Comparison of ENCODE assay signal across 8 mouse cellular contexts in genomic region chr1:171280250-171280915, GRCm38 (mm10). TPM values are rescaled to one million over a fixed set of nuclear protein-coding genes. Genes with fewer than 3 reads are reported as not detected.
A peak's percentile ranks its signal among the peaks of the same experiment; 100 is the strongest.
DNase-seq lines count a peak whose midpoint lies in the region; ATAC-seq and TF ChIP-seq lines count a peak whose summit lies in the region.

No protein-coding gene starts in this region.

- no peak for TF ChIP-seq POLR2A in cortical plate, adult 2 months (IDR thresholded peaks at IDR 0.05; ENCODE audit: extremely low read depth, insufficient read depth, low read length)

- TF ChIP-seq CTCF in cortical plate, adult 2 months (IDR thresholded peaks at IDR 0.05; ENCODE audit: extremely low read depth, insufficient read depth, low read length): no peak

- H3K27me3 ChIP-seq in hindbrain, embryonic 10.5 days (ENCODE audit: insufficient read depth, poor library complexity, severe bottlenecking): no peaks in the 10 kb centered on the region
- no peaks in the 10 kb centered on the region for H3K27me3 ChIP-seq in limb, embryonic 13.5 days
- no peaks in the 10 kb centered on the region for H3K27me3 ChIP-seq in neural tube, embryonic 14.5 days (ENCODE audit: control insufficient read depth, insufficient read depth, low read length)

- 2% methylated on average over 25 of the region's 25 CpGs for WGBS in hindbrain, embryonic 10.5 days
- under 1% methylated on average over 25 of the region's 25 CpGs for WGBS in limb, embryonic 13.5 days
- 2% methylated on average over 25 of the region's 25 CpGs for WGBS in neural tube, embryonic 14.5 days

- H3K27ac ChIP-seq in cortical plate, adult 2 months (ENCODE audit: insufficient read depth, low read length): no peak overlapping the region
- H3K27ac ChIP-seq in hindbrain, embryonic 10.5 days: peak overlapping the region; percentile 84
- H3K27ac ChIP-seq in limb, embryonic 13.5 days: 0 out of 2 replicates have a peak overlapping the region, but pooled peaks have one; percentile 7
- no peak overlapping the region for H3K27ac ChIP-seq in neural tube, embryonic 14.5 days (ENCODE audit: low read depth, low read length)

- peak; percentile 3 to 19 for DNase-seq in layer of hippocampus, adult 8-10 months (ENCODE audit: low spot score in 2 of 2)
- no peak for DNase-seq in layer of hippocampus, adult 18-20 months (ENCODE audit: low spot score in 2 of 2)
- peak; percentile 5 for DNase-seq in hindbrain, embryonic 10.5 days (ENCODE audit: low spot score)
- DNase-seq in Muller cell, postnatal 12 days (ENCODE audit: inconsistent ontology term): no peak
- no peak for DNase-seq in B cell, adult 2 months

- peak overlapping the region; percentile 95 for H3K4me2 ChIP-seq in limb, embryonic 13.5 days (replicated peaks)
- H3K4me2 ChIP-seq in neural tube, embryonic 14.5 days (ENCODE audit: low read depth, low read length): peak overlapping the region; percentile 66

- H3K9ac ChIP-seq in limb, embryonic 13.5 days: peak overlapping the region; percentile 86
- H3K9ac ChIP-seq in neural tube, embryonic 14.5 days (replicated peaks; ENCODE audit: low read depth, low read length): peak overlapping the region; percentile 47

- H3K36me3 ChIP-seq in hindbrain, embryonic 10.5 days: peaks cover 73% of the 10 kb centered on the region
- H3K36me3 ChIP-seq in limb, embryonic 13.5 days: peaks cover 74% of the 10 kb centered on the region
- H3K36me3 ChIP-seq in neural tube, embryonic 14.5 days (ENCODE audit: control insufficient read depth, insufficient read depth, low read length): peaks cover 33% of the 10 kb centered on the region

- no peaks in the 10 kb centered on the region for H3K4me1 ChIP-seq in cortical plate, adult 2 months (ENCODE audit: control insufficient read depth, insufficient read depth, low read length)
- H3K4me1 ChIP-seq in hindbrain, embryonic 10.5 days (replicated peaks): peaks cover 28% of the 10 kb centered on the region
- H3K4me1 ChIP-seq in limb, embryonic 13.5 days: peaks cover 23% of the 10 kb centered on the region
- H3K4me1 ChIP-seq in neural tube, embryonic 14.5 days (ENCODE audit: control insufficient read depth, insufficient read depth, low read length): peaks cover 7% of the 10 kb centered on the region

- H3K9me3 ChIP-seq in hindbrain, embryonic 10.5 days: no peaks in the 10 kb centered on the region
- no peaks in the 10 kb centered on the region for H3K9me3 ChIP-seq in limb, embryonic 13.5 days
- H3K9me3 ChIP-seq in neural tube, embryonic 14.5 days (ENCODE audit: control insufficient read depth, low read length): no peaks in the 10 kb centered on the region

- no peak for ATAC-seq in limb, embryonic 13.5 days (ENCODE audit: low FRiP score, low read depth)
- ATAC-seq in neural tube, embryonic 14.5 days (ENCODE audit: low read depth): no peak; the same call in 1 of the 2 replicates

- H3K4me3 ChIP-seq in cortical plate, adult 2 months (ENCODE audit: insufficient read depth, low read length): peak overlapping the region; percentile 50
- peak overlapping the region; percentile 78 for H3K4me3 ChIP-seq in hindbrain, embryonic 10.5 days
- peak overlapping the region; percentile 73 for H3K4me3 ChIP-seq in limb, embryonic 13.5 days
- peak overlapping the region; percentile 48 for H3K4me3 ChIP-seq in neural tube, embryonic 14.5 days (ENCODE audit: low read depth, low read length)

RNA-seq across cellular contexts. Expression of gene Ppox, which starts 0.6 kb away (rescaled TPM):
- total RNA-seq in layer of hippocampus, adult 8-10 months (2022): 10 to 100 TPM; 28.5 to 37.1 (median 33.3) TPM
- 10 to 100 TPM; 23.2 to 25.3 TPM for total RNA-seq in layer of hippocampus, adult 18-20 months (2021)
- 72.1 and 76.9 TPM in 2 replicates for polyA plus RNA-seq in cortical plate, adult 2 months (2012; rRNA removed)
- polyA plus RNA-seq in hindbrain, embryonic 10.5 days (2016; fragmentation: Nextera tagmentation; extraction: Ambion mirVana): 54.1 and 56.2 TPM in 2 replicates
- 69.7 and 77.4 TPM in 2 replicates for polyA plus RNA-seq in limb, embryonic 13.5 days (2015; fragmentation: Nextera tagmentation; extraction: Ambion mirVana)
- polyA plus RNA-seq in neural tube, embryonic 14.5 days (2014; fragmentation: Nextera tagmentation; extraction: Ambion mirVana): 49.2 and 51.2 TPM in 2 replicates

RNA-seq across cellular contexts. Expression of gene Usp21, which starts 7.4 kb away (rescaled TPM):
- total RNA-seq in layer of hippocampus, adult 8-10 months (2022): 10 to 100 TPM; 53.7 to 63.6 (median 58.8) TPM
- total RNA-seq in layer of hippocampus, adult 18-20 months (2021): 10 to 100 TPM; 60.9 to 61.3 TPM
- polyA plus RNA-seq in cortical plate, adult 2 months (2012; rRNA removed): 70.2 TPM in 2 replicates
- 95.6 and 111 TPM in 2 replicates for polyA plus RNA-seq in hindbrain, embryonic 10.5 days (2016; fragmentation: Nextera tagmentation; extraction: Ambion mirVana)
- 126 TPM in 2 replicates for polyA plus RNA-seq in limb, embryonic 13.5 days (2015; fragmentation: Nextera tagmentation; extraction: Ambion mirVana)
- polyA plus RNA-seq in neural tube, embryonic 14.5 days (2014; fragmentation: Nextera tagmentation; extraction: Ambion mirVana): 76.8 and 87.9 TPM in 2 replicates

RNA-seq across cellular contexts. Expression of gene B4galt3, which starts 10.3 kb away (rescaled TPM):
- total RNA-seq in layer of hippocampus, adult 8-10 months (2022): 10 to 100 TPM; 63.5 to 76.8 (median 70.2) TPM
- total RNA-seq in layer of hippocampus, adult 18-20 months (2021): 10 to 100 TPM; 71.0 to 71.4 TPM
- 73.7 and 74.1 TPM in 2 replicates for polyA plus RNA-seq in cortical plate, adult 2 months (2012; rRNA removed)
- 70.3 and 80.9 TPM in 2 replicates for polyA plus RNA-seq in hindbrain, embryonic 10.5 days (2016; fragmentation: Nextera tagmentation; extraction: Ambion mirVana)
- polyA plus RNA-seq in limb, embryonic 13.5 days (2015; fragmentation: Nextera tagmentation; extraction: Ambion mirVana): 86.2 and 94.0 TPM in 2 replicates
- 96.5 and 98.1 TPM in 2 replicates for polyA plus RNA-seq in neural tube, embryonic 14.5 days (2014; fragmentation: Nextera tagmentation; extraction: Ambion mirVana)

RNA-seq across cellular contexts. Expression of gene Ufc1, which starts 14.4 kb away (rescaled TPM):
- 100 to 1,000 TPM; 101 to 113 (median 108) TPM for total RNA-seq in layer of hippocampus, adult 8-10 months (2022)
- 100 to 1,000 TPM in 1 of 2 experiments, 10 to 100 TPM in 1; 99.7 to 108 TPM for total RNA-seq in layer of hippocampus, adult 18-20 months (2021)
- polyA plus RNA-seq in cortical plate, adult 2 months (2012; rRNA removed): 93.9 and 98.8 TPM in 2 replicates
- 105 and 111 TPM in 2 replicates for polyA plus RNA-seq in hindbrain, embryonic 10.5 days (2016; fragmentation: Nextera tagmentation; extraction: Ambion mirVana)
- polyA plus RNA-seq in limb, embryonic 13.5 days (2015; fragmentation: Nextera tagmentation; extraction: Ambion mirVana): 110 and 116 TPM in 2 replicates
- polyA plus RNA-seq in neural tube, embryonic 14.5 days (2014; fragmentation: Nextera tagmentation; extraction: Ambion mirVana): 116 and 124 TPM in 2 replicates

RNA-seq across cellular contexts. Expression of gene Ndufs2, which starts 29.2 kb away (rescaled TPM):
- total RNA-seq in layer of hippocampus, adult 8-10 months (2022): 100 to 1,000 TPM; 263 to 286 (median 271) TPM
- total RNA-seq in layer of hippocampus, adult 18-20 months (2021): 100 to 1,000 TPM; 270 to 277 TPM
- 202 and 215 TPM in 2 replicates for polyA plus RNA-seq in cortical plate, adult 2 months (2012; rRNA removed)
- polyA plus RNA-seq in hindbrain, embryonic 10.5 days (2016; fragmentation: Nextera tagmentation; extraction: Ambion mirVana): 250 and 275 TPM in 2 replicates
- polyA plus RNA-seq in limb, embryonic 13.5 days (2015; fragmentation: Nextera tagmentation; extraction: Ambion mirVana): 253 and 254 TPM in 2 replicates
- 234 and 253 TPM in 2 replicates for polyA plus RNA-seq in neural tube, embryonic 14.5 days (2014; fragmentation: Nextera tagmentation; extraction: Ambion mirVana)

Comparison
In these comparisons a context has a peak if more than half of its experiments do, and no peak if none do; other contexts are left out.
1. DNase-seq: peak in layer of hippocampus, adult 8-10 months (2 of 2) and hindbrain, embryonic 10.5 days (single experiment); none in layer of hippocampus, adult 18-20 months (0 of 2), Muller cell, postnatal 12 days (single experiment) and B cell, adult 2 months (0 of 2).
2. H3K27ac ChIP-seq: peak in hindbrain, embryonic 10.5 days (single experiment) and limb, embryonic 13.5 days (single experiment); none in cortical plate, adult 2 months (single experiment) and neural tube, embryonic 14.5 days (single experiment).
3. Peak in every context shown above with its lines, with median percentiles within 50 percentile points of each other: H3K4me3 ChIP-seq.